Mouse (Mus musculus): Measurements from ENCODE around the gene Mndal. TPM values are rescaled to one million over a fixed set of nuclear protein-coding genes. Genes with fewer than 3 reads are reported as not detected.
A peak's percentile ranks its signal among the peaks of the same experiment; 100 is the strongest.
"Not testable (repeated sequence)": the region's sequence is repeated elsewhere in the genome, so short reads cannot be mapped to it uniquely, and the experiment has no call there.

Mndal gene
- total and polyA plus RNA-seq, 3 experiments = 56.8 to 175 (median 107) TPM

DNA sequence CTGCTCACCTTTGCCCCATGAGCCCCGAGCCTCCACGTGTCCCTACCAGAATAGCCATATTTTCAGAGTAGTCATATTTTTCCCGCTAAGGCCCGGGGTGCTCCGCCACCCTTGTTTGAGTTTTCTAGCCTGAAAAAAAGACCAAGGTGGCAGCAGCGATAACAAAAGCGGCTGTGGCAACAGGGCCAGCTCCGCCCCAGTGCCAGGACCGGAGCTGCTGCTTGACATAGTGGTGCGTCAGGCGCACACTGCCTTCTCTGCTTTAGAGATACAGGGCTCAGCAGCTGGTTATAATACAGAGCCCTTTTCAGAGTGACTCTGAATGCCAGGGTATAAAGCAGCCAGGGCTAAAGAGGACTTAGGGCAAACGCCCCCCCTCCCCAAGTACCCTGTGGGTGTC is 75.8 kb downstream of the Mndal start:
- no peaks in the 10 kb centered on the region for H3K79me2 ChIP-seq (replicated peaks; ENCODE audit: control insufficient read depth, extremely low read depth, insufficient read depth, poor library complexity, severe bottlenecking)
- no peaks in the 10 kb centered on the region for H3K27me3 ChIP-seq (replicated peaks)
- H3K9ac ChIP-seq (ENCODE audit: insufficient read depth, low read depth) = no peak overlapping the region
- dilution Hi-C loops (cut with MboI; ENCODE audit: extremely low pct_ligation_motif_present, extremely low pct_unique_long_range_greater_than_20kb, low sequenced_read_pairs) (no loop called here), in situ Hi-C loops (cut with MboI; ENCODE audit: low pct_ligation_motif_present, low pct_unique_long_range_greater_than_20kb, low sequenced_read_pairs) (loop anchor here (25.0 kb wide), 2 partner anchors 221 to 404 kb away; partner anchors contain the start of genes Olfr427 and Olfr429)
- TF ChIP-seq JUN (IDR thresholded peaks at IDR 0.05; ENCODE audit: insufficient read depth, low read depth, low read length) = no peak
- H3K4me2 ChIP-seq (ENCODE audit: insufficient read depth, low read depth, poor library complexity, severe bottlenecking) = no peak overlapping the region
- H3K9me3 ChIP-seq (replicated peaks; ENCODE audit: low read length) = peaks cover 5% of the 10 kb centered on the region
- H3K4me1 ChIP-seq (ENCODE audit: control insufficient read depth in 1 of 2, insufficient read depth in 2 of 2) = no peaks in the 10 kb centered on the region; a peak in 1 of 4 replicates
- peaks cover 22 to 30% of the 10 kb centered on the region in 2 experiments for H3K36me3 ChIP-seq (replicated peaks in 1 of 2; ENCODE audit: control insufficient read depth in 1 of 2, insufficient read depth in 1 of 2, low read length in 1 of 2)
- no peak for DNase-seq (ENCODE audit: extremely low read depth)
- H3K4me3 ChIP-seq (replicated peaks in 1 of 3; ENCODE audit: low read depth in 2 of 3, low read length in 2 of 3, poor library complexity in 1 of 3) = no peak overlapping the region
- H3K27ac ChIP-seq (ENCODE audit: insufficient read depth, low read depth) = no peak overlapping the region

DNA sequence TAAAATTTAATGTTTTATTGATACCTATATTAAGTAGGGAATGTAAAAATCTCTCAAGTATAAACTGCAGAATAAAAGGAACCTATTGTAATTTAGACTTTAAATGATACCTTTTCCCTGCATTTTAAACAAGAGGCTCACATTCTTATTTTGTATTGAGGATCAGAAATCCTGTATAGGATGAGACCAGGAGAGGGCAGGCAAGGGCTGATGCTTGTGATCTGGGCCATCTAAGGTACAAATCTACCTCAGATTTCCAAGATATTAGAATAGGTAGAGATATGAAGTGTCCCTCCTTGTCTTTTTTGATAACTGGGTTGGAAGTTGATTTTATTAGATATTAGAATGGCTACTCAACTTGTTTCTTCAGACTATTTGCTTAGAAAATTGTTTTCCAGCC is 88.6 kb downstream of the Mndal start:
- H3K4me3 ChIP-seq (replicated peaks in 1 of 3; ENCODE audit: low read depth in 2 of 3, low read length in 2 of 3, poor library complexity in 1 of 3); H3K4me2 ChIP-seq (ENCODE audit: insufficient read depth, low read depth, poor library complexity, severe bottlenecking); H3K27me3 ChIP-seq (replicated peaks); H3K4me1 ChIP-seq (ENCODE audit: control insufficient read depth in 1 of 2, insufficient read depth in 2 of 2); H3K9me3 ChIP-seq (replicated peaks; ENCODE audit: low read length); H3K9ac ChIP-seq (ENCODE audit: insufficient read depth, low read depth); H3K79me2 ChIP-seq (replicated peaks; ENCODE audit: control insufficient read depth, extremely low read depth, insufficient read depth, poor library complexity, severe bottlenecking); H3K27ac ChIP-seq (ENCODE audit: insufficient read depth, low read depth); dilution Hi-C loops (cut with MboI; ENCODE audit: extremely low pct_ligation_motif_present, extremely low pct_unique_long_range_greater_than_20kb, low sequenced_read_pairs): not testable (repeated sequence)
- TF ChIP-seq CTCF (conservative IDR thresholded peaks at IDR 0.05 in 1 of 2, IDR thresholded peaks at IDR 0.05 in 1 of 2; ENCODE audit: low read depth in 2 of 2, low read length in 2 of 2) (peak in 1 of 2 experiments; percentile 54; a peak in 3 of 4 replicates), RAD21 (IDR thresholded peaks at IDR 0.05; ENCODE audit: low read depth, low read length) (peak; percentile 58), SMC3 (IDR thresholded peaks at IDR 0.05; ENCODE audit: low read depth, low read length) (peak; percentile 61)
- in situ Hi-C loops (cut with MboI; ENCODE audit: low pct_ligation_motif_present, low pct_unique_long_range_greater_than_20kb, low sequenced_read_pairs) = loop anchor here (25.0 kb wide), 2 partner anchors 234 to 391 kb away; partner anchors contain the start of genes Olfr427 and Olfr429
- DNase-seq (ENCODE audit: extremely low read depth) = peak; percentile 34
- H3K36me3 ChIP-seq (replicated peaks in 1 of 2; ENCODE audit: control insufficient read depth in 1 of 2, insufficient read depth in 1 of 2, low read length in 1 of 2) = peaks cover 4 to 11% of the 10 kb centered on the region in 2 experiments

DNA sequence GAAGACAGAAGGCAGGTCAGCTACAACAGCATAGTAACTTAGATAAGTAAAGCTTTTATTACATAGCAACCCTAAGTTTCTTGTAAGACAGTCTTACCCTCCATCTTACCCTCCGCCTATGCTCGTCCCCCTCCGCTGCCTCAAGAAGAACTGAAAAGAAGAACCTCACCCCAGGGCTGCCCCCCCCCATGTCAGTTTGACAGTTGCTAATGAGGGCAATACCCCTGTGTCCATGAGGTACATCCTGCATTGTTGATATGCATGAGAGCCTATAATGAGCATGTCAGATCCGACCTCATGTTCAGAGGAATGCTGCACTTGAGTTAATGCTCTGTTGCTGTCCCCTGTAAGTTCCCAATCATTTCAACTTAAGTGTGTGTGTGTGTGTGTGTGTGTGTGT is 89.4 kb downstream of the Mndal start:
- H3K4me2 ChIP-seq (ENCODE audit: insufficient read depth, low read depth, poor library complexity, severe bottlenecking); H3K4me1 ChIP-seq (ENCODE audit: control insufficient read depth in 1 of 2, insufficient read depth in 2 of 2); H3K79me2 ChIP-seq (replicated peaks; ENCODE audit: control insufficient read depth, extremely low read depth, insufficient read depth, poor library complexity, severe bottlenecking); H3K9ac ChIP-seq (ENCODE audit: insufficient read depth, low read depth); dilution Hi-C loops (cut with MboI; ENCODE audit: extremely low pct_ligation_motif_present, extremely low pct_unique_long_range_greater_than_20kb, low sequenced_read_pairs); H3K27me3 ChIP-seq (replicated peaks); H3K9me3 ChIP-seq (replicated peaks; ENCODE audit: low read length); H3K27ac ChIP-seq (ENCODE audit: insufficient read depth, low read depth); H3K4me3 ChIP-seq (replicated peaks in 1 of 3; ENCODE audit: low read depth in 2 of 3, low read length in 2 of 3, poor library complexity in 1 of 3); H3K36me3 ChIP-seq (replicated peaks in 1 of 2; ENCODE audit: control insufficient read depth in 1 of 2, insufficient read depth in 1 of 2, low read length in 1 of 2): not testable (repeated sequence)
- in situ Hi-C loops (cut with MboI; ENCODE audit: low pct_ligation_motif_present, low pct_unique_long_range_greater_than_20kb, low sequenced_read_pairs) = loop anchor here (25.0 kb wide), 2 partner anchors 234 to 391 kb away; partner anchors contain the start of genes Olfr427 and Olfr429
- peak; percentile 40 for DNase-seq (ENCODE audit: extremely low read depth)

GRCm38 (mm10) chr1:173846193-173846592 is 96.1 kb downstream of the Mndal start:
- H3K79me2 ChIP-seq (replicated peaks; ENCODE audit: control insufficient read depth, extremely low read depth, insufficient read depth, poor library complexity, severe bottlenecking); H3K4me3 ChIP-seq (replicated peaks in 1 of 3; ENCODE audit: low read depth in 2 of 3, low read length in 2 of 3, poor library complexity in 1 of 3); H3K4me1 ChIP-seq (ENCODE audit: control insufficient read depth in 1 of 2, insufficient read depth in 2 of 2); H3K4me2 ChIP-seq (ENCODE audit: insufficient read depth, low read depth, poor library complexity, severe bottlenecking); H3K36me3 ChIP-seq (replicated peaks in 1 of 2; ENCODE audit: control insufficient read depth in 1 of 2, insufficient read depth in 1 of 2, low read length in 1 of 2); H3K27me3 ChIP-seq (replicated peaks); H3K27ac ChIP-seq (ENCODE audit: insufficient read depth, low read depth); H3K9ac ChIP-seq (ENCODE audit: insufficient read depth, low read depth); H3K9me3 ChIP-seq (replicated peaks; ENCODE audit: low read length); dilution Hi-C loops (cut with MboI; ENCODE audit: extremely low pct_ligation_motif_present, extremely low pct_unique_long_range_greater_than_20kb, low sequenced_read_pairs); DNase-seq (ENCODE audit: extremely low read depth); in situ Hi-C loops (cut with MboI; ENCODE audit: low pct_ligation_motif_present, low pct_unique_long_range_greater_than_20kb, low sequenced_read_pairs): not testable (repeated sequence)
